Mouse (Mus musculus): ENCODE measurements at regions not wholly inside any gene's neighbourhood (a gene's known extent, or its start where the extent isn't known, plus 50 kb on each side); places are given as distances from the start of the nearest gene placed in this dataset.

DNA sequence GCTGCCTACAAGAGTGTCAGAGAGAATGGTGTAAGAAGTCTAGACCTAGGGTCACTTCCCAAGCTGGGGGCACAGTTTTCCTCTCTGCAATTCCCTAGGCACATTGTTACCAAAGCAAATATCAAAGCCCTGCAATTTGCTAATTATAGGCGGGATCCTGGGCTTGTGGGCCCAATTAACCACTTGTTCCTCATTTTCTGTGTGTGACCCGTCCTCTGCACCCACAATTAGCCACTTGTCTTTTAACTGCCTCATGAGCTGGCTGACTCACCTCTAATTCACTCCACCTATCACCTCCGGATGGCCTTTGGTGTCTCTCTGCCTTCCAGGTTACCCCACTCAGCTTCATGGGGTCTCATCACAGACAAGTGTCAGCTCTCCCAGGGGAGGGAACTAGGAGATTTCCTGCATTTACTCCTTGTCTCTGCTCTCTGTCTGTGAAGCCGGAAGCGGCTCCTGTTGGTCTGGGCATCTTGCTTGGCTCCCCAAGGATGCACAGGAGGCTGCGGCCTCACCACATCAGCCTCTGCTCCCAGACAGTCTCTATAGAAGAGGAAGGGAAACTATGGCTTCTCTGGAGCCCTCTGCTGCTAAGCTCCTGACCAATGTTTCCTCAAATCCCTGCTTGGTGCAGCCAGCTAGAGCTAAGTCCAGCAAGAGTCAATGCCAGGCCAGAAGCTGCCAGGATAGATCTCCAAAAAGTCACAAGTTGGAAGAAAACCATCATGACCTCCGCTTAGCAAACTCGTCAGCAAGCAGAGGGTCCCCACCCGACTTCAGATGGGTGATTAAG lies 73.2 kb upstream of the Hes1 start:
- TF ChIP-seq CTCF (conservative IDR thresholded peaks at IDR 0.05 in 1 of 2, IDR thresholded peaks at IDR 0.05 in 1 of 2; ENCODE audit: low read depth in 2 of 2, low read length in 2 of 2) (no peak), RCOR1 (conservative IDR thresholded peaks at IDR 0.05; ENCODE audit: low read depth, low read length) (no peak), POLR2A (IDR thresholded peaks at IDR 0.05; ENCODE audit: low read depth, low read length) (no peak), JUND (conservative IDR thresholded peaks at IDR 0.05; ENCODE audit: low read depth, low read length) (no peak), JUN (IDR thresholded peaks at IDR 0.05; ENCODE audit: insufficient read depth, low read depth, low read length) (no peak), ZKSCAN1 (IDR thresholded peaks at IDR 0.05; ENCODE audit: borderline replicate concordance, low read depth, low read length) (no peak), EP300 (IDR thresholded peaks at IDR 0.05; ENCODE audit: low read length) (no peak), USF1 (IDR thresholded peaks at IDR 0.05; ENCODE audit: low read depth, low read length) (no peak)

Measured in CH12.LX (cell line).